Mouse (Mus musculus) C2C12 (cell line): Measurements from ENCODE around the gene Ap1g1. TPM values are rescaled to one million over a fixed set of nuclear protein-coding genes. Genes with fewer than 3 reads are reported as not detected.

Source experiments
- H3K27me3 ChIP-seq: one replicate; pipeline ENCODE4 v1.6.1; 2011; ENCODE audit not compliant: control insufficient read depth, insufficient read depth, insufficient read length
- H3K36me3 ChIP-seq: one replicate; pipeline ENCODE4 v1.6.1; 2011; ENCODE audit not compliant: control insufficient read depth, insufficient read depth
- H3K4me3 ChIP-seq: one replicate; pipeline ENCODE4 v1.5.1; 2011; ENCODE audit warnings: mild to moderate bottlenecking, control low read depth; ENCODE audit not compliant: poor library complexity, insufficient read depth, severe bottlenecking
- H3K79me2 ChIP-seq: one replicate; pipeline ENCODE4 v1.6.1; 2011; ENCODE audit not compliant: control insufficient read depth, insufficient read depth
- H3K79me3 ChIP-seq: one replicate; pipeline ENCODE4 v1.6.1; 2011; ENCODE audit warnings: low read depth, control low read depth
- H3ac ChIP-seq: one replicate; pipeline ENCODE3; 2011; ENCODE audit warnings: low read depth; ENCODE audit not compliant: control insufficient read depth, insufficient read length
- CEBPB ChIP-seq: IDR thresholded peaks from one replicate; pipeline ENCODE4 v1.6.1; 2011; ENCODE audit warnings: low read depth, mild to moderate bottlenecking, control low read depth, moderate library complexity
- CTCF ChIP-seq: IDR thresholded peaks from one replicate; pipeline ENCODE4 v1.5.1; 2011; ENCODE audit not compliant: control insufficient read depth, insufficient read depth, insufficient read length
- FOSL1 ChIP-seq: IDR thresholded peaks from one replicate; pipeline ENCODE4 v1.8.0; 2011; ENCODE audit warnings: mild to moderate bottlenecking, low read length; ENCODE audit not compliant: poor library complexity, insufficient read depth, severe bottlenecking
- MAX ChIP-seq: IDR thresholded peaks from one replicate; pipeline ENCODE4 v1.6.1; 2011; ENCODE audit warnings: mild to moderate bottlenecking, control low read depth
- MYOD1 ChIP-seq: IDR thresholded peaks from one replicate; pipeline ENCODE4 v1.6.1; 2011; ENCODE audit warnings: low read depth; ENCODE audit not compliant: control insufficient read depth, insufficient read length
- MYOG ChIP-seq: IDR thresholded peaks from one replicate; pipeline ENCODE4 v1.6.1; 2011; ENCODE audit not compliant: control insufficient read depth, insufficient read length; ENCODE audit errors: extremely low read depth
- USF1 ChIP-seq: IDR thresholded peaks from one replicate; pipeline ENCODE4 v1.6.1; 2011; ENCODE audit warnings: low read depth, mild to moderate bottlenecking, control low read depth, moderate library complexity
- polyA plus RNA-seq: library from polyadenylated mRNA; unstranded; fragments of >200 nt; fragmentation: generic; extraction: Trizol; gene quantifications from one replicate; pipeline ENCODE4 v1.2.1, GENCODE M21; 2012; ENCODE audit warnings: missing spikeins

The Ap1g1 gene
- polyA plus RNA-seq, 1 experiment, result 25.6 TPM

- Histone ChIP-seq H3K36me3 (peaks cover 54% of the 10 kb centered on the region), H3K79me2 (peaks cover 94% of the 10 kb centered on the region), H3ac (no peak overlapping the region), H3K27me3 (no peaks in the 10 kb centered on the region), H3K4me3 (no peak overlapping the region), H3K79me3 (peaks cover 69% of the 10 kb centered on the region)
- TF ChIP-seq USF1 (no peak), MYOG (no peak), CTCF (no peak), FOSL1 (no peak), MYOD1 (no peak), CEBPB (no peak), MAX (no peak)
Observed at GRCm38 (mm10) chr8:109806522-109806921, 28.2 kb downstream of the Ap1g1 start.

- peaks cover 94% of the 10 kb centered on the region for H3K79me2 ChIP-seq
- no peaks in the 10 kb centered on the region for H3K27me3 ChIP-seq
- no peak overlapping the region for H3K4me3 ChIP-seq
- peaks cover 53% of the 10 kb centered on the region for H3K36me3 ChIP-seq
- H3K79me3 ChIP-seq, result peaks cover 69% of the 10 kb centered on the region
- no peak overlapping the region for H3ac ChIP-seq
- no peak for TF ChIP-seq MAX
- no peak for TF ChIP-seq CEBPB
- TF ChIP-seq USF1, result no peak
- TF ChIP-seq CTCF, result no peak
- no peak for TF ChIP-seq FOSL1
- TF ChIP-seq MYOD1, result no peak
- no peak for TF ChIP-seq MYOG
Observed at GRCm38 (mm10) chr8:109807401-109808119, 29.2 kb downstream of the Ap1g1 start.

- Histone ChIP-seq H3K36me3 (peaks cover 48% of the 10 kb centered on the region), H3ac (no peak overlapping the region), H3K27me3 (no peaks in the 10 kb centered on the region), H3K79me2 (peaks cover 94% of the 10 kb centered on the region), H3K79me3 (peaks cover 69% of the 10 kb centered on the region), H3K4me3 (no peak overlapping the region)
- no peak for TF ChIP-seq MYOG
- TF ChIP-seq CEBPB, result no peak
- TF ChIP-seq FOSL1, result no peak
- TF ChIP-seq MYOD1, result no peak
- TF ChIP-seq CTCF, result no peak
- no peak for TF ChIP-seq USF1
- TF ChIP-seq MAX, result no peak
Observed at GRCm38 (mm10) chr8:109808120-109808447, 29.7 kb downstream of the Ap1g1 start.

GRCm38 (mm10) chr8:109810434-109810833 is 32.1 kb downstream of the Ap1g1 start:
- Histone ChIP-seq H3K79me2 (peaks cover 96% of the 10 kb centered on the region), H3K36me3 (peaks cover 27% of the 10 kb centered on the region)

GRCm38 (mm10) chr8:109815268-109815667 is 36.9 kb downstream of the Ap1g1 start:
- TF ChIP-seq CTCF (no peak), MYOD1 (no peak), USF1 (no peak), CEBPB (no peak), MAX (no peak)
- Histone ChIP-seq H3K27me3 (no peaks in the 10 kb centered on the region), H3ac (no peak overlapping the region), H3K4me3 (no peak overlapping the region), H3K79me3 (peaks cover 79% of the 10 kb centered on the region), H3K36me3 (peaks cover 24% of the 10 kb centered on the region), H3K79me2 (peaks cover 98% of the 10 kb centered on the region)

More at GRCm38 (mm10) chr8:109810434-109810833, 32.1 kb downstream of the Ap1g1 start:
- Histone ChIP-seq H3K27me3 (no peaks in the 10 kb centered on the region), H3K79me3 (peaks cover 75% of the 10 kb centered on the region), H3ac (no peak overlapping the region), H3K4me3 (no peak overlapping the region)
- TF ChIP-seq MYOD1 (no peak), FOSL1 (no peak), CEBPB (no peak), CTCF (no peak), MYOG (no peak), MAX (no peak), USF1 (no peak)

- Histone ChIP-seq H3K4me3 (no peak overlapping the region), H3K36me3 (peaks cover 12% of the 10 kb centered on the region), H3ac (no peak overlapping the region), H3K27me3 (no peaks in the 10 kb centered on the region), H3K79me3 (peaks cover 58% of the 10 kb centered on the region), H3K79me2 (peaks cover 92% of the 10 kb centered on the region)
- no peak for TF ChIP-seq CEBPB
- TF ChIP-seq MYOG, result no peak
- TF ChIP-seq CTCF, result no peak
- no peak for TF ChIP-seq MAX
- TF ChIP-seq MYOD1, result no peak
- TF ChIP-seq USF1, result no peak
- TF ChIP-seq FOSL1, result no peak
Observed at GRCm38 (mm10) chr8:109817933-109818332, 39.6 kb downstream of the Ap1g1 start.
